ENCODE assay signal across 18 mouse cellular contexts in genomic region chr7:98402582-98403574, GRCm38 (mm10). TPM values are rescaled to one million over a fixed set of nuclear protein-coding genes. Genes with fewer than 3 reads are reported as not detected.
A peak's percentile ranks its signal among the peaks of the same experiment; 100 is the strongest.
DNase-seq lines count a peak whose midpoint lies in the region; ATAC-seq lines count a peak whose summit lies in the region.
"Had no signal": no experiment of that assay in that cellular context is flagged by ENCODE, and none has a peak within 500 bp of the region (broad histone marks: within the 10 kb centered on the region; RNA-seq: fewer than 3 reads in every experiment).

No protein-coding gene starts in this region.

- no peak for DNase-seq in forebrain, embryonic 10.5 days (ENCODE audit: extremely low spot score, low spot score)
- no peak for DNase-seq in neural tube, embryonic 10.5 days (ENCODE audit: extremely low spot score, low spot score)
- DNase-seq in retina, postnatal 1 day: peak; percentile 69
- DNase-seq in layer of hippocampus, postnatal 25 days (ENCODE audit: extremely low spot score in 1 of 2, low spot score in 1 of 2): no peak
- DNase-seq: adrenal gland, postnatal 36 days; gastrocnemius, postnatal 36 days had no signal

- 0 out of 2 replicates have a peak, but pooled peaks have one; percentile 30 for ATAC-seq in forebrain, embryonic 12.5 days (ENCODE audit: low FRiP score)
- peak; percentile 78 for ATAC-seq in neural tube, embryonic 13.5 days (ENCODE audit: low read depth)
- ATAC-seq in forebrain, embryonic 15.5 days (replicated peaks): peak; percentile 60
- ATAC-seq in granulocyte monocyte progenitor cell, adult 5-6 weeks (replicated peaks; ENCODE audit: poor library complexity, severe bottlenecking): no peak
- ATAC-seq: lung, postnatal 0 days had no signal

- no peak overlapping the region for H3K4me3 ChIP-seq in forebrain, embryonic 12.5 days (replicated peaks)
- H3K4me3 ChIP-seq in forebrain, embryonic 10.5 days: no peak overlapping the region
- no peak overlapping the region for H3K4me3 ChIP-seq in neural tube, embryonic 13.5 days
- no peak overlapping the region for H3K4me3 ChIP-seq in forebrain, embryonic 15.5 days
- H3K4me3 ChIP-seq: embryonic facial prominence, embryonic 13.5 days; heart, embryonic 13.5 days; limb, embryonic 12.5 days; megakaryocyte, embryonic 14.5 days had no signal

- peaks cover 5% of the 10 kb centered on the region; the same call in 1 of the 2 replicates for H3K4me1 ChIP-seq in forebrain, embryonic 12.5 days
- peaks cover 20% of the 10 kb centered on the region for H3K4me1 ChIP-seq in forebrain, embryonic 10.5 days
- H3K4me1 ChIP-seq in neural tube, embryonic 13.5 days (replicated peaks): peaks cover 22% of the 10 kb centered on the region
- H3K4me1 ChIP-seq in forebrain, embryonic 15.5 days: peaks cover 22% of the 10 kb centered on the region
- H3K4me1 ChIP-seq: heart, embryonic 13.5 days; megakaryocyte, embryonic 14.5 days had no signal

- no peak overlapping the region for H3K4me2 ChIP-seq in forebrain, embryonic 12.5 days
- H3K4me2 ChIP-seq in neural tube, embryonic 13.5 days: no peak overlapping the region
- H3K4me2 ChIP-seq in forebrain, embryonic 15.5 days (replicated peaks): no peak overlapping the region
- H3K4me2 ChIP-seq: embryonic facial prominence, embryonic 13.5 days; heart, embryonic 13.5 days; limb, embryonic 12.5 days had no signal

- H3K27me3 ChIP-seq in forebrain, embryonic 12.5 days: no peaks in the 10 kb centered on the region
- H3K27me3 ChIP-seq in forebrain, embryonic 10.5 days (ENCODE audit: poor library complexity, severe bottlenecking): no peaks in the 10 kb centered on the region
- no peaks in the 10 kb centered on the region for H3K27me3 ChIP-seq in neural tube, embryonic 13.5 days
- no peaks in the 10 kb centered on the region for H3K27me3 ChIP-seq in forebrain, embryonic 15.5 days
- H3K27me3 ChIP-seq: CH12.LX; embryonic facial prominence, embryonic 13.5 days; heart, embryonic 13.5 days; limb, embryonic 12.5 days had no signal

- no peak overlapping the region for H3K9ac ChIP-seq in forebrain, embryonic 12.5 days
- no peak overlapping the region for H3K9ac ChIP-seq in neural tube, embryonic 13.5 days
- no peak overlapping the region for H3K9ac ChIP-seq in forebrain, embryonic 15.5 days (replicated peaks)
- H3K9ac ChIP-seq: embryonic facial prominence, embryonic 13.5 days; heart, embryonic 13.5 days; limb, embryonic 12.5 days; liver, embryonic 14.5 days had no signal

- H3K36me3 ChIP-seq in forebrain, embryonic 12.5 days (replicated peaks): no peaks in the 10 kb centered on the region
- H3K36me3 ChIP-seq in forebrain, embryonic 10.5 days (replicated peaks): no peaks in the 10 kb centered on the region
- no peaks in the 10 kb centered on the region for H3K36me3 ChIP-seq in neural tube, embryonic 13.5 days
- no peaks in the 10 kb centered on the region for H3K36me3 ChIP-seq in forebrain, embryonic 15.5 days
- H3K36me3 ChIP-seq: embryonic facial prominence, embryonic 13.5 days; heart, embryonic 13.5 days; limb, embryonic 12.5 days had no signal

- WGBS in forebrain, embryonic 12.5 days: 48% methylated on average over 15 of the region's 15 CpGs
- WGBS in forebrain, embryonic 10.5 days: 56% methylated on average over 15 of the region's 15 CpGs
- 55% methylated on average over 15 of the region's 15 CpGs for WGBS in neural tube, embryonic 13.5 days
- 33% methylated on average over 15 of the region's 15 CpGs for WGBS in forebrain, embryonic 15.5 days

- H3K9me3 ChIP-seq in forebrain, embryonic 12.5 days: no peaks in the 10 kb centered on the region
- peaks cover 4% of the 10 kb centered on the region; the same call in 1 of the 2 replicates for H3K9me3 ChIP-seq in forebrain, embryonic 10.5 days
- 0 out of 2 replicates have a peak, but pooled peaks cover 6% of the 10 kb centered on the region for H3K9me3 ChIP-seq in neural tube, embryonic 13.5 days
- no peaks in the 10 kb centered on the region for H3K9me3 ChIP-seq in forebrain, embryonic 15.5 days
- H3K9me3 ChIP-seq: embryonic facial prominence, embryonic 13.5 days; megakaryocyte, embryonic 14.5 days had no signal

- H3K27ac ChIP-seq in forebrain, embryonic 12.5 days: no peak overlapping the region
- H3K27ac ChIP-seq in forebrain, embryonic 10.5 days: no peak overlapping the region
- H3K27ac ChIP-seq in neural tube, embryonic 13.5 days (replicated peaks): no peak overlapping the region
- peak overlapping the region; percentile 68 for H3K27ac ChIP-seq in forebrain, embryonic 15.5 days (replicated peaks)
- H3K27ac ChIP-seq: embryonic facial prominence, embryonic 13.5 days; heart, embryonic 13.5 days; limb, embryonic 12.5 days; liver, embryonic 14.5 days had no signal

RNA-seq across cellular contexts. Expression of gene Gucy2d, which starts 37.3 kb away (rescaled TPM):
- polyA plus RNA-seq in forebrain, embryonic 12.5 days (2016; fragmentation: Nextera tagmentation; extraction: Ambion mirVana): not detected in 2 replicates
- not detected in 2 replicates for polyA plus RNA-seq in forebrain, embryonic 10.5 days (2016; fragmentation: Nextera tagmentation; extraction: Ambion mirVana)
- polyA plus RNA-seq in neural tube, embryonic 13.5 days (2015; fragmentation: Nextera tagmentation; extraction: Ambion mirVana): 0.43 TPM in 1 of 2 replicates, not detected in the other
- not detected in 2 replicates for polyA plus RNA-seq in forebrain, embryonic 15.5 days (2015; fragmentation: Nextera tagmentation; extraction: Ambion mirVana)
- not detected in 2 replicates for total RNA-seq in granulocyte monocyte progenitor cell, adult 5-6 weeks (2014; fragmentation: Nextera tagmentation)
- total RNA-seq in granulocyte monocyte progenitor cell, adult 5-6 weeks (2017): not detected in 2 replicates
- total RNA-seq in layer of hippocampus, postnatal 25 days (2021): not detected
- total RNA-seq: adrenal gland, postnatal 36 days; CH12.LX; left cerebral cortex, adult 18-20 months had no signal
- polyA plus RNA-seq: embryonic facial prominence, embryonic 13.5 days; heart, embryonic 13.5 days; liver, embryonic 14.5 days; lung, postnatal 0 days had no signal

RNA-seq across cellular contexts. Expression of gene Tsku, which starts 41.8 kb away (rescaled TPM):
- 6.5 and 7.7 TPM in 2 replicates for polyA plus RNA-seq in forebrain, embryonic 12.5 days (2016; fragmentation: Nextera tagmentation; extraction: Ambion mirVana)
- polyA plus RNA-seq in forebrain, embryonic 10.5 days (2016; fragmentation: Nextera tagmentation; extraction: Ambion mirVana): 8.7 and 9.3 TPM in 2 replicates
- 6.9 and 8.1 TPM in 2 replicates for polyA plus RNA-seq in neural tube, embryonic 13.5 days (2015; fragmentation: Nextera tagmentation; extraction: Ambion mirVana)
- 7.9 and 8.6 TPM in 2 replicates for polyA plus RNA-seq in forebrain, embryonic 15.5 days (2015; fragmentation: Nextera tagmentation; extraction: Ambion mirVana)
- total RNA-seq in granulocyte monocyte progenitor cell, adult 5-6 weeks (2014; fragmentation: Nextera tagmentation): 0.43 TPM in 1 of 2 replicates, not detected in the other
- not detected in 2 replicates for total RNA-seq in granulocyte monocyte progenitor cell, adult 5-6 weeks (2017)
- 1 to 10 TPM; 2.3 to 2.6 TPM for total RNA-seq in layer of hippocampus, postnatal 25 days (2021)
